Mouse (Mus musculus): ENCODE measurements at regions not wholly inside any gene's neighbourhood (a gene's known extent, or its start where the extent isn't known, plus 50 kb on each side); places are given as distances from the start of the nearest gene placed in this dataset.

GRCm38 (mm10) chr10:122542573-122542972 lies 94.3 kb downstream of the Avpr1a start:
- TF ChIP-seq POLR2A (IDR thresholded peaks at IDR 0.05; ENCODE audit: borderline replicate concordance, low read depth, low read length) (no peak), CTCF (IDR thresholded peaks at IDR 0.05; ENCODE audit: low read depth, low read length) (no peak)

All from bone marrow macrophage, adult 2 months (primary cell).